Mouse (Mus musculus) erythroblast, adult 5-6 weeks (primary cell): ENCODE measurements around the gene Vsx1. TPM values are rescaled to one million over a fixed set of nuclear protein-coding genes. Genes with fewer than 3 reads are reported as not detected.

Source experiments
- ATAC-seq: replicated peaks from 2 replicates; pipeline ENCODE4 v1.8.0; 2016; ENCODE audit warnings: moderate number of reproducible peaks, mild to moderate bottlenecking, moderate TSS enrichment, inconsistent platforms; ENCODE audit not compliant: poor library complexity, low FRiP score, severe bottlenecking
- total RNA-seq, 2 experiments: library from RNA; stranded (forward) in 1 of 2; stranded (reverse) in 1 of 2; fragments of 150-400 nt in 1 of 2; fragments of 200-764, 138-1000 nt in 1 of 2; gene quantifications; 2 replicates each; pipeline versions ENCODE4 v1.2.3 to v1.2.4; 2015 to 2017; ENCODE audit warnings: low replicate concordance in 2 of 2

Vsx1 gene
- total RNA-seq (2015; ENCODE audit: low replicate concordance) (not detected in 2 replicates), total RNA-seq (2017; ENCODE audit: low replicate concordance) (0.14 TPM in 1 of 2 replicates, not detected in the other)

DNA sequence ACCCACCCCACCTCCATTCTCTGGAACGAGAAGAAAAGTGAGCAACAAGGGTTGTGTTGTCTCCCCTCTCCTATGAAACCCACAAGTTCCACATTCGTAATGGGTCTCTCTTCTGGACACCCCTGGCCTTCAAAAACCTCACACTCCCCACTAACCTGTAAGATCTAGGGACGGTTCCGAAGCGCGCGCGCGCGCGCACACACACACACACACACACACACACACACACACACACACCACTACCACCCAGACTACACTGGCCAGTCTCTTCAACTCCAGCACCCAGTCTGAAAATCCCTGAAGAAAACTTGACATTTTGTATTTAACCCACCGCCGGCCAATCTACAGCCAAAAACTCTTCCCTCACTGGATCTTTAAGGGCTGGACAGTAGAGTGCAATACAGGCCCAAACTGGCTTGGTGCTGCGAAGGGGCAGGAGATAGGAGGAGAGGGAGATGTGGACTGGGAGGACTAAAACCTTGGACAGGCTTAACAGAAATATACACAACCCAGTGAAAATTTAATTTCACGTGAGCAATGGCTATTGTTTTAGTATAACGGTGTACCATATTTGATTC lies at the start of gene Vsx1:
TSS of gene Vsx1 (minus strand) at position 138 of the 578 bp plus-strand sequence.
- ATAC-seq, result no peak

DNA sequence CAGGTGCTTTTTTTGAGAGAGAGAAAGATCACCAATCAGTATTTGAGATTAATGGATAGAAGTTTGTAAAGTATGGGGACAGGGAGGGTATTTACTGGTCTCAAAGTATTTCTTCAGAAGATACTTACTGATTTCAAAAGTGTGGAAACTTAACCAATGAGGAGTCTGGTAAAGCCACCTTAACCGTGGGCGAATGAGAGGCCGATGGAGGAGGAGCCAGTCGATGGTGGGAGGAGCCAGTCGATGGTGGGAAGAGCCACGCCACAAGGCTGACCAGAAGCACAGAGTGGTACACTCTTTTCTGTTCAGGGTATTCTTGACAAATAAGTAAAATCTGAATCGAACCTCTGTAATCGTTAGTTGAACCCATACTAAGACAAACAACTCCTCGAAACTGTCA lies 48.7 kb upstream of the Vsx1 start:
- ATAC-seq, result no peak

DNA sequence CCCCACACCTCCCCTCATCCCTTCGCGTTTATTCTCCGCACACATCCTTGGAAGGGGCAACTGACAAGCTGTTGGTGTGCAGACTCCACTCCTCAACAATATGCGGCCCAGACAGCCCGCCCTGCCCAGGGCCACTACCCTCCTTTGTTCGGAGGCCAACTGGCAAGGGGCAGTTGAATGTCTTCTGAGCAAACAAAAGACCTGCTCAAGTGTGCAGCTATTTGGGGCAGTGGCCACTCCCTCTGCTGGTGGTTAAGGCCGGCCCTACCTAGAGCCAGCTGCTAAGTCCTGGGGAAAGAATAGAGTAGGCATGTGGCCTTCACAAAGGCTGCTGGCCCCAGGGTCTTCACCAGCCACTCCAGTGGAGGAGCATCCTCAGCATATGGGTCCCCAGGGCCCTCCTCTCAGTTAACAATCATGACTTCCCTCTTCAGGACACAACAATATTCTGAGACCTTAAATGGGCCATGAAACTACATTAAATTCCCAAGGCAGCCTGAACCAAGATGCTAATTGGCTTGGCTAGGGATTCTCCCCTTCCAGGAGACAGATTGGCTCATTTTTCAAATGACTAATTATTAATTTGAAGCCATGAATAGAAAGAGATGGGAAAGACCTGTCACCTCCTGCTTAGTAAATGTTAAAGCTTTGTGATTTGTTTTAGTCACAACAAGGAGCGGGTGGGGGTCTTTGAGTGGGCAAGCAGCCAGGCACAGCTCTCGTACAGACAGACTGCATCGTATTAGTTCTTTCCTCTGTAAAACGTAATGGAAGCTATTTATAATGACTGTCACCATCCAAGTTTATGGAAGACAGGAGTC lies 46.8 kb upstream of the Vsx1 start:
- no peak for ATAC-seq

DNA sequence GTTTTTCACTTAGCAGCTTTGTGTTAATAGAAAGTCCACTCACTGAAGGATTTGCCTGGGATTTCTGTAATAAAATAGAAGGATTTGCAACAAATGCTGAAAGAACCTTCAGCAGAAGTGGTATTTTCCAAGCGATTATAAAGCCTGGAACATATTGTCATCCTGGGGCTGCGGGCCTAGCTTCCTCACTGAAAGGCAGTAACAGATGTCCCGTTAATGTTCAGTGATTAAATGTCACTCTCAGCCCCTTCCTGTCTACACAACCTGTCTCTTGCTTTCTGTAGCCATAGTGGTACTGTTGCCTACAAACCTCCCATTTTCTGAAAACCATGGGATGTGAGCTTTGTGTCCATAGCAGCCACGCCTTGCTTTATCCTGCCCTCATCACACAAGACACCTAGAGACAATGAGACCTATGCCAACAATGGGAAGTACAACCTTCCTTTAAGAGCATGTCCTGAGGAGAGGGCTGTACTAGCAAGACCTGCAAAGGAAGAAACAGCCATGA lies 23.1 kb upstream of the Vsx1 start:
- no peak for ATAC-seq

DNA sequence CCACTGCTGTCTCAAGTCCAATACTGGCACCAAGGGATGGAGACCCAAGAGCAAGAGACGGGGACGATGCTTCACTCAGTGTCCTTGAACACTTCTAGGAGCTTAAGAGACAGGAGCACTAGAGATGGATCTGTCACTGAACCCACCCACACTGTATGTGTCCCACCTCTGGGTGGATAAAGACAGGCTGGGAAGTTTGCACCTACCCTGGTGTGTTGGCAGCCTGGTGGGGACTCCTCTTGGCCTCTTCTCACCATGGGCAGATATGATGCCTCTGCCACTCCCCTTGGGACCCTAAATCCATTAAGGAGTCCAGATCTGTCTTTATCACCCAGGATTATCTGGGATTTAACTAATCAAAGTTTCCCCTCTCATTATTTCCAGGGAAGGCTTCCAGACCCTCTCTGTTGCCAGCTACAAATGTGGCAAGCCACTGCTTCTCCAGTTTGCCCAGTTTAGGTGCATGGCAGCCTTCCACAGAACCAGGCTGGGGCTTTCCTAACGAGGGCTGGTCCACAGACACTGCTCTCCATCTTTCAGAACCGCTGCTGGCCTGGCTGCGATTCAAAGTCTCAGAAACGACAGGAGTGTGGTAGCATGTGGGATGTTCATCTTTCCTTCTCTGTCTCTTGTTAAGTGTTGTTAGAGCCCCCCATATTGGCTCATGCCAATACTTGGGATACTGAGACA lies 2.5 kb upstream of the Vsx1 start:
- no peak for ATAC-seq

DNA sequence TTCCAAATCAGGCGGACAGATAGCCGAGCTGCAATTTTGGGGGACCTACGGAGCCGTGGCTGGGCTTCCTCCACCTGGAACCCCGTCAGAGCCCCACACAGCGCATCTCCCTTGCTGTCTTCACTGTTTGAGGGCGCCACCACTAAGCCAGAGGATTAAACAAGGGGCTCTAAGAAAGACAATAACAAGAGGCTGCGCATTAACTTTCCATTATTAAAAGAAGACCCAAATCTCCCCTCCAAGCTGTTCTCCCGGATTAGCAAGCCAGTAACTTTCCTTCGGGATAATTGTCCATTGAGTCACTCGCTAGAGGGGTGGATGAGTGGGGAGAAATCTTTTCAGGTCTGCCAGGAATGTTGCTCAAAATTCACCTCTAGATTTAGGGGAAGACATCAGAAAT lies 1.1 kb upstream of the Vsx1 start:
- ATAC-seq, result no peak

DNA sequence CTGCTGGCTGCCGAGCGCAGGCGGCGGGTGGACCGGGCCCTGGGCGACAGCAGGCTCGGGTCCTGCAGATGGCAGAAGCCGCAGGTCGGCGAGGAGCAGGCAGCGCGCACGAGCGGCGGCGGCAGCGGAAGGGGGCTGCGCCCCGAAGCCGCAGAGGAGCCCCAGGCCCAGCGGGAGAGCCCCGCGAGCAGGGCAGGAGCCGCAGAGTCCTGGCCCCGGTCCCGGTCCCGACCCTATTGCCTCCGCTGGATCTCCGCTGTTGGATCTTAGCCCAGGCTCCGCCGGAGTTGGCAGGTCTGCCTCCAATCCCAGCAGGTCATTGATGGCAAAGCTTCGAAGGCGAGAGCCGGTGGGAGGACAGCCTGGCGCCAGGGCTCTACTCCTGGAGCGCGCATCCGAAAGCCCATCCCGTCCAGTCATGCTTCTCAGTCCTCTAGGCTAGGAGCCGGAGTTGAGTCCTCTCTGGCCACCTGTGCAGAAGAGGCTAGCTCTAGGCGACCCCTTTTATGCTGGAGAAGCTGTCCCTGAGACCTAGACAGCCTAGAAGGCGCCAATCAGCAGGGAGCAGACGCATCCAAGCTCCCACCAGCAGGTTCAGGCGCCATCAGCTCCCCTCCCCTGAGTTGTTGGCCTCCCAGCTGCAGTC lies 496 bp downstream of the Vsx1 start:
- no peak for ATAC-seq

DNA sequence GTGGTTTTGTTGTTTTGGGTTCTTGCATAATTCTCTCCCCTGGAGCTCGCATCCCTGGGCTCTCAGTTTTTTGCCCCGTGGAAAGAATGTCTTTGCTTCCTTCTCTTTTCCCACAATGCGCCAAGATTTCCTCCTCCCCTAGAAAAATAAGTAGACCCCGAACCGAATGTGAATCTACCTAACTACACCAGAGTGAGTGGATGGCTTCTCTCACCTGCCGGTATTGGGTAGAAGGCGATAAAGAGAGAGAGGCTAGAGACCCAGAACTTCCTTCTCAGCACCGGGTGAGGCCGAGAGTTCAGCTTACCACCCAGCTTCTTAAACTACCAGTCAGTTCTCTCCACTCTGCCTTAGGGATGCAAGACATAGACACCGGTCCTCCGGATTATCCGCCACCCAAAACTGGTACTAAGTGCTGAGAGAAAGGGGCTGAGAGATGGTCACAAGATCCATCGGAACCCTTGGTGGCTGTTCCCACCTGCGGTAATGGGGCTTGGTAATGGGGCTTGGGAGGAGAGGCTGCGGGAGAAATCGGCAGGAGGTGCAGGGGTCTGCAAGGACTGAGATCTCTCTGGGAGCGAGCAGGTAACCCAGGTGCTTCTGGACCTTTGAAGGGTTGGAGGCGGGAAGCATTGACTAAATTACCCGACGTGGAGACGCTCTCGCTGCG lies 1.2 kb downstream of the Vsx1 start:
- ATAC-seq, result no peak

DNA sequence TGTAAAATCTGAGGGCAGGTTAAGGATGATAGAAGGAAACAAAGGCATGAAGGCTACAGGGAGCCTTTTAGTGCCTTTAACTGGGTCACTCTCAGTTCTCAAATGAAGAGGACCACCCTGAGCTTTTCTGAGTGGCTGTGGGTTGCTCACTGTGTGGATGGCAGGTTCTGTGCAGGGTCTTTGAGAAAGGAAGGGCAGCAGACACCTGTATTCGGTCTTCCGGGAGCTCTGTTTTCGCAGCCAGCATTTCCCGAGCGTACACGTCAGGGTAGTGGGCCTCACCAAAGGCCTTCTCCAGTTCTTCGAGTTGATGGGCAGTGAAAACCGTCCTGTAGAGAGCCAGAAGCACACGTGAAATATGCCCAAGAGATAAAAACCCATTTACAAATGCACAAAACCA lies 3.8 kb downstream of the Vsx1 start:
- no peak for ATAC-seq

DNA sequence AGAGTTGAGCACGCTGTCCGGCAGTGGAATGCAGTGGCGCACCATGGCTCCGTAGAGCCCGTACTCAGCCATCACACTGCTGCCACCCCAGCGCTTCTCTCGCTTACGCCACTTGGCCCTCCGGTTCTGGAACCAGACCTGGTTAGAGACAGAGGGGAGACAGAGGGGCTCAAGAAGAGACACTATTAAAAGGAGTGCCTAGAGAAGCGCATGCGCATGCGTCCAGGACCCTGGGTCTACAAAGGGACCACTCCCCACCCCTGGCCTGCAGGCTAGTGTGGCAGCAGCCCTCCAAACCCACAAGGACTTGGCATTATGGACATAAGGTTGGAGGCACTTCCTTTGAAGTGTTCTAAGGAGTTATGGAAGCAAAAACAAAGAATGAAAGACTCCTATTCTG lies 4.7 kb downstream of the Vsx1 start:
- no peak for ATAC-seq

DNA sequence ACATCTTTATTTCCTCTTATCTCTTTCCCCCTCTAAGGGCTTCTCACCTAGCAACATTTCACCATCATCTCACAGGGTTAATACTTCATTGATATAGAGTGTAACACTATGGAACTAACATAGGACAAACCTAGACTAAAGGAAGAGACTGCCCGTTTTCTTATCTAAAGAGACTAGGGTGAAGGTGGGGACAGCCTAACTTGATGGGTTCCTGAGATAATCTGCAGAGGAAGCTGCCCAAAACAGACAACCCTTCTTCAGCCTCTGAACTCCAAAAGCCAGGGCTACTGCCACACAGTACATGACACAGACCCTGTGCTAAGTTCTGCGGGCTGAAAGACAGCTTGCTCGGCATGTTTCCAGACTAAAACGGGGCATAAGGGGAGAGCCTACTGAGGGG lies 7.6 kb downstream of the Vsx1 start:
- ATAC-seq, result no peak

DNA sequence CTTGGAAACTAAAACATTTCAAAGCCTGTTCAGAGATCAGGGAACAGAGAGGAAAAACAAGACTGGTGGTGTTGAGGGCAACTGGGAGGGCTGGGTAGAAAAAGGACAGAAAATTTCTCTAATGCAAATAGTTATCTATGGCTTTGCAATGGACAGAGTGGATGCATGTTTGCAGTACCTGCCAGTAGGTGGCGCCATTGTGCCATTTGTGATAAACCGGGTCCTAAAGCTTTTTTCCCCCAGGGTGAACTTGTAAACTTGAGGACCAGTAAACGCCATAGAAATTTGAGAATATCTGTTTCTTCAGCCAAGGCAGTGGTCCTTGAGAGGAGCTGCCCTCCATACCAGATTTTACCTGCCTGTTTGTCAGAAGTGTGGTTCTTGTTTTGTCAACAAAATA lies 10.8 kb downstream of the Vsx1 start:
- ATAC-seq, result no peak

DNA sequence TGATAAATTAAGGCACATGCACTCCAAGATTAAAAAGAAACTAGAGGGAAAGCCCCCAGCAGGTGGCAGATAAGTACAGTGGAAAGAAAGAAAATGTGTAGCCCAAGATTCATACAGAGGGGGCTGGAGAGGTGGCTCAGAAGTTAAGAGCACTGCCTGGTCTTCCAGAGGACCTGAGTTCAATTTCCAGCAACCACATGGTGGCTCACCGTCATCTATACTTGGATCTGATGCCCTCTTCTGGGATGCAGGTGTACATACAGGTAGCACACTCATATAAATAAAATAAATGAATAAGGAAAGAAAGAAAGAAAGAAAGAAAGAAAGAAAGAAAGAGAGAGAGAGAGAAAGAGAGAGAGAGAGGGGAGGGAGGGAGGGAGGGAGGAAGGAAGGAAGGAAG lies 13.6 kb downstream of the Vsx1 start:
- ATAC-seq, result no peak

DNA sequence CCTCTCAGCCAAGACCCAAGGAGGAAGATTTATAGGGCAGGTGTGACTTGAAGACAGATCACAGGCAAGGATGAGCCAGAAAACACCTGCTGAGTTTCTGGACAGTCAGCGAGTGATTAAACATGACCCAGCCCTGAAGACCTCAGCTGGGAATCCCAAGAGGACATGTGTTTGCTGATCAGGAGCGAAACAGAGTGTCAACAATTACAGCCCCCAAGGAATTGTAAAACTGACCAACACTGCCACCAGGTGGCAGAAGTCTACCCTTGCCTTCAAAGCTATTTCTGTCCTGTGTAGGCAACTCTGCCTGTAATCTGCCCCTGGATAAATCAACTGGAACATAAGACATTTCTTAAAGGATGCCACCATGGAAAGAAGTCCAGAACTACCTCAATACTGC lies 14.3 kb downstream of the Vsx1 start:
- peak; percentile 71 for ATAC-seq

DNA sequence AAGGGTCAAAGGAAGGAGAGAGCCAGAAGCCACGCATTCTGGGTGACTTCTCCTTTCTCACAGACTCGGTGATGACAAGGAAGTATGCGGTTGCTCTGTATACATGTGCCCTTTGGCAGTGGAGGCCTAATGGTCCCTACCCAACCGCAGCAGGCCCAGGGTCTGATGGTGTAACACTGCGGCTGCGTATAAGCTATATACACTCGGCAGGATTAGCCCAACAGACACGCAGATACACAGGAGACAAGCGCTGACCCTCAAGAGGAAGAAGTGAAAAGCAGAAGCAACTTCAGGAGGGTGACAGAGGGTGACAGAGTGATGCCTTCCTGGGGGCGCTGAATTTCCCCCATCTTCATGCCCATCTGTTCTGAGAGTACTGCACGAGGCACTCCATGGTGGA lies 15.2 kb downstream of the Vsx1 start:
- ATAC-seq, result no peak

DNA sequence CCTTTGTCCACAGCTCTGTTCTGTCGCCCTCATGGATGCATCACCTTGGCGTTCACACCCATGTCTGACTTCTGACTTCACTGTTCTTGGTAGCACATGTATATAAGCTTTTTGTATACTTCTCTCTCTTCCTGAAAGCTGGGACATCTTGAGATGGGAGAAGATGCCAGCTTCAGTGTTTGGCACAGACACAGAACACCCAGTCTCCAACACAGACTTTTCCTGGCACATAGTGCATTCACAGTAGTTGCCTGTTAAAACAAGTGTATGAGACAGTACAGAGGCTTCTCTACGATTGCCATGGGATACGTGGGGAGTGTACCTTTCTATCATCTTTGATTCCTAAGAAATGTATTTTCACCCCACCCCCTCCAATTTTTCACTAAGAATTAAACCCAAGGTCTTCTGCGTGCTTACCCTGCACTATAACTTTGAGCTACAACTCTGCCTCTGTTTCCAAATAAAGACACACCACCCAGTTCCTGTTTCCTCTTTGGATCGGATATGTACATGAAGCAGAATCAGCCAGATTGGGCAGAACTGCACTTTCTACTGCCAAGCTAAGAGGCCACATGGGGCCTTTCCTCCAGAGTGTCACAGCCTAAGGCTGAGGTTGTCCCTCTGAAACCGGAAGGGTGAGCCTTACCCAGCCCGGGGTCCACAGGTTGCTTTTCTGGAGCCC lies 17.4 kb downstream of the Vsx1 start:
- ATAC-seq, result no peak

DNA sequence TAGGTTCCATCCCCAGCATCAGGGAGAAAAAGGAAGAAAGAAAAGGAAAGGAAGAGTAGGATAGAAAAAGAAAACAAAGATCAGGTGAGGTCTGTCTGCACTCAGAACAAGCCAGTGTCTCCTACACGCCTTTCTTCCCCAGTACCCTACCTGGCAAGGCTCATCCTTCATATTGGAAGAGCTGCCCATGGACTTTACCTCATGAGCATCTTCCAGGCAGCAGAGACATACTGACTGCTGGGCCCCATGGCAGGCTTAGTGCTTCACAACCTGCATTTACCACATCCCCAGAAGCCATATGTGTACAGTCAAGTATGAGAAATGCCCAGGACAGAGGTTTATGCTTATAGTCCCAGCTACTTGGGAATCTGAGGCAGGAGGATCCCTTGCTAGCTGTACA lies 18.2 kb downstream of the Vsx1 start:
- ATAC-seq, result no peak

DNA sequence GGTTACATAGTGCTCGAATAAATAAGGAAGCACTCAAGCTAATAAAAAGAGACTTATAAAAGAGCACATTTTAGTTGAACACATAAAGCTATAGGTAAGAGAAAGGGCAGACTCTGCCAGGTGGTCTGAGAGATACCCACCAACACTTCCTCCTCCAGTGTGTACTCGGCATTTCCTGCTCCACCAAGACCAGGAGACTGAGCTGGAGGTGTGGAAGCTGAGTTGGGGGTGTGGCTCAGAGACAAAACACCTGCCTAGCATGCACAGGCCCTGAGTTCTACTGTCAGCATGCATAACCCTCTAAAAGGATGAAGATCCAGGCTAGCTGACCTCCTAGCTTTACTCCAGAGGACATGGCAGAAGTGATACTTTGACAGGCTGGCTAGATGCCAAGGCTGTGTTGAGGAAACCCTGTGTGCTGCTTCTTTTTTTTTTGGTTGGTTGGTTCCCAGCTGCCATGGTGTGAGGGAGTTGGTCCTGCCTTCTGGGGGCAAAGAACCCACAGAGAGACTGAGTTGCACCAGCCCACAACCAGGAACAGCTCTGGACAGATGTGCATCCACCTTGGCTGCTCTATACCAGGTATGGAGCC lies 19.6 kb downstream of the Vsx1 start:
- ATAC-seq, result no peak

DNA sequence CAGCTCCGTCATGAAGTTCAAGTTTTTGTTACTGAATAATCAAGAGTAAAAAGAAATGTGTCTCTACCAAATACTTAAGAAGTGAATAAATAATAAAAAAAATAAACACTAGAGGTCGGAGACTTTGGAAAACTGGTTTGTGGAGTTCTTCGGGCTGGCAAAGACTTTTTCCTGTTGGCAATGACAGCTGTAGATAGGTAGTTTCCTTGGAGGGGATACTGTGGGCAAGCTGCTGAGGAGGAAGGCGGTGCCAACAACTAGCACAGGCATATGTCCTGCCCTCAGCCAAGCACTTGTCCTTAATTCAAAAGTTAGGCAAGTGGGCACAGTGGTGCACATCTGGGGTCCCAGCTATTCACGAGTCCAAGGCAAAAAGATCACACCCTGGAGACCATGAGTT lies 20.2 kb downstream of the Vsx1 start:
- no peak for ATAC-seq
